Mouse (Mus musculus) bone marrow, adult 2 months (tissue): ENCODE measurements around the gene Ddn.

Experiments
- CTCF ChIP-seq: fragments of 200-500 bp; IDR thresholded peaks from 2 replicates; pipeline ENCODE4 v1.5.1; 2011; ENCODE audit warnings: low read length, control low read depth; ENCODE audit not compliant: control insufficient read depth, insufficient read depth
- POLR2A ChIP-seq: fragments of 200-500 bp; IDR thresholded peaks from 2 replicates; pipeline ENCODE4 v1.6.1; 2011; ENCODE audit warnings: low read depth, mild to moderate bottlenecking, control low read depth, low read length, borderline replicate concordance; ENCODE audit not compliant: control insufficient read depth

GRCm38 (mm10) chr15:98788972-98789660 lies 20.2 kb downstream of the Ddn start:
- TF ChIP-seq CTCF (no peak), POLR2A (no peak)
